ENCODE assay signal across 9 mouse cellular contexts in the genomic region with DNA sequence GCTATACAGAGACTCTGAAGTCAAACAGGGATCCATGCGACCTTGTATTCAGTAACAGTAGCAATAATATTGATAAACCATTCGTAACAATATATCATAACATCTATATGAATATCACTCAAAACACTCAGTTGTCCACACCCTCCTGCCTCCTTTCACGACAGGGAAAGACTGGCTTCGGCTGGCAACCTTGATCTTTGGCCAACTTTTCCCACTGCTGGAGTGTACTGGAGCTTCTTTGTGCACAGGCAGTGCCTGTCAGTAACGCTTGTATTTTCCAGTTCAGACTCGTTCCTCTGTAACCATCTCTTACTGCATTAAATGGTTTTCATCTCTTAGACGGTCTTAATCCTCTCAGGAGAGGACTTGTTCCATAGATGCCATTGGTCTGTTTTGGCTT. TPM values are rescaled to one million over a fixed set of nuclear protein-coding genes. Genes with fewer than 3 reads are reported as not detected.
DNase-seq lines count a peak whose midpoint lies in the region; ATAC-seq and TF ChIP-seq lines count a peak whose summit lies in the region.
"Had no signal": no experiment of that assay in that cellular context is flagged by ENCODE, and none has a peak within 500 bp of the region (broad histone marks: within the 10 kb centered on the region; RNA-seq: fewer than 3 reads in every experiment).

No protein-coding gene starts in this region.

- no peak for TF ChIP-seq EP300 in lung, postnatal 0 days (IDR thresholded peaks at IDR 0.05)

- peak overlapping the region; percentile 91; the same call in 1 of the 2 replicates for H3K27ac ChIP-seq in lung, postnatal 0 days (ENCODE audit: low read length)
- H3K27ac ChIP-seq in kidney, embryonic 14.5 days (ENCODE audit: low read depth, low read length), result peak overlapping the region; percentile 98; the same call in 1 of the 2 replicates
- H3K27ac ChIP-seq in stomach, embryonic 15.5 days, result peak overlapping the region; percentile 99

- H3K36me3 ChIP-seq in lung, postnatal 0 days (ENCODE audit: insufficient read depth, low read length), result no peaks in the 10 kb centered on the region
- H3K36me3 ChIP-seq in kidney, embryonic 14.5 days (ENCODE audit: control insufficient read depth, insufficient read depth, low read length), result no peaks in the 10 kb centered on the region
- no peaks in the 10 kb centered on the region for H3K36me3 ChIP-seq in stomach, embryonic 15.5 days

- peak; percentile 78 for DNase-seq in adrenal gland, adult 2 months
- no peak for DNase-seq in adrenal gland, postnatal 4 days (ENCODE audit: low spot score in 2 of 2)
- peak; percentile 40 for DNase-seq in lung, postnatal 0 days (ENCODE audit: low spot score)
- DNase-seq in lung, adult 18-20 months, result no peak
- DNase-seq in gastrocnemius, adult 8-10 months (ENCODE audit: low spot score in 2 of 2), result no peak
- DNase-seq: gastrocnemius, postnatal 14 days had no signal

- H3K4me1 ChIP-seq in lung, postnatal 0 days (ENCODE audit: insufficient read depth, low read depth, low read length), result peaks cover 11% of the 10 kb centered on the region; the same call in 1 of the 2 replicates
- H3K4me1 ChIP-seq in kidney, embryonic 14.5 days (ENCODE audit: control insufficient read depth, insufficient read depth, low read length), result peaks cover 14% of the 10 kb centered on the region
- peaks cover 9% of the 10 kb centered on the region for H3K4me1 ChIP-seq in stomach, embryonic 15.5 days

- H3K9ac ChIP-seq in lung, postnatal 0 days (replicated peaks; ENCODE audit: low read depth), result no peak overlapping the region
- H3K9ac ChIP-seq in kidney, embryonic 14.5 days (ENCODE audit: low read depth, low read length), result no peak overlapping the region
- H3K9ac ChIP-seq in stomach, embryonic 15.5 days, result no peak overlapping the region

- ATAC-seq in lung, postnatal 0 days, result no peak
- ATAC-seq in kidney, embryonic 14.5 days (ENCODE audit: low FRiP score, low TSS enrichment), result no peak
- ATAC-seq in stomach, embryonic 15.5 days (ENCODE audit: insufficient read depth, low FRiP score, low read depth), result no peak
- no peak for ATAC-seq in monocyte, adult 5-6 weeks (replicated peaks; ENCODE audit: insufficient number of reproducible peaks, low FRiP score, low TSS enrichment, poor library complexity, severe bottlenecking)

- no peak for TF ChIP-seq CTCF in lung, postnatal 0 days (IDR thresholded peaks at IDR 0.05)

- H3K27me3 ChIP-seq in lung, postnatal 0 days (replicated peaks; ENCODE audit: insufficient read depth, low read length), result no peaks in the 10 kb centered on the region
- no peaks in the 10 kb centered on the region for H3K27me3 ChIP-seq in kidney, embryonic 14.5 days (ENCODE audit: control insufficient read depth, insufficient read depth, low read length)
- no peaks in the 10 kb centered on the region for H3K27me3 ChIP-seq in stomach, embryonic 15.5 days (replicated peaks)

- H3K9me3 ChIP-seq in lung, postnatal 0 days (ENCODE audit: low read length), result no peaks in the 10 kb centered on the region
- H3K9me3 ChIP-seq in kidney, embryonic 14.5 days (ENCODE audit: control insufficient read depth, low read length), result no peaks in the 10 kb centered on the region
- no peaks in the 10 kb centered on the region for H3K9me3 ChIP-seq in stomach, embryonic 15.5 days

- H3K4me3 ChIP-seq in lung, postnatal 0 days (ENCODE audit: low read depth, low read length), result no peak overlapping the region
- H3K4me3 ChIP-seq in kidney, embryonic 14.5 days (ENCODE audit: low read length), result no peak overlapping the region
- no peak overlapping the region for H3K4me3 ChIP-seq in stomach, embryonic 15.5 days (replicated peaks)

- WGBS in lung, postnatal 0 days, result 38% methylated on average over 7 of the region's 7 CpGs
- 76% methylated on average over 7 of the region's 7 CpGs for WGBS in kidney, embryonic 14.5 days
- WGBS in stomach, embryonic 15.5 days, result 43% methylated on average over 7 of the region's 7 CpGs

- no peak overlapping the region for H3K4me2 ChIP-seq in lung, postnatal 0 days (replicated peaks; ENCODE audit: low read depth, low read length)
- H3K4me2 ChIP-seq in kidney, embryonic 14.5 days (replicated peaks; ENCODE audit: low read depth, low read length), result no peak overlapping the region
- H3K4me2 ChIP-seq in stomach, embryonic 15.5 days, result no peak overlapping the region

RNA-seq across cellular contexts. Expression of gene Gtf2i, which starts 2.2 kb away (rescaled TPM):
- 100 to 1,000 TPM; 239 to 244 TPM for total RNA-seq in adrenal gland, adult 2 months (2021)
- polyA plus RNA-seq in adrenal gland, adult 2 months (2012; rRNA removed), result 104 and 110 TPM in 2 replicates
- total RNA-seq in adrenal gland, postnatal 4 days (2021), result 100 to 1,000 TPM; 266 to 270 TPM
- 84.9 and 110 TPM in 2 replicates for polyA plus RNA-seq in lung, postnatal 0 days (2015; fragmentation: Nextera tagmentation; extraction: Ambion mirVana)
- 131 and 196 TPM in 2 replicates for polyA plus RNA-seq in kidney, embryonic 14.5 days (2014; fragmentation: Nextera tagmentation; extraction: Ambion mirVana)
- polyA plus RNA-seq in stomach, embryonic 15.5 days (2015; fragmentation: Nextera tagmentation; extraction: Ambion mirVana), result 154 and 163 TPM in 2 replicates
- total RNA-seq in gastrocnemius, adult 8-10 months (2022), result 100 to 1,000 TPM; 109 to 119 (median 112) TPM
- 22.4 to 40.1 TPM (median 30.9 TPM) in 3 replicates for total RNA-seq in monocyte, adult 5-6 weeks (2017)

Comparison
In these comparisons a context has a peak if more than half of its experiments do, and no peak if none do; other contexts are left out.
1. DNase-seq: peak in adrenal gland, adult 2 months (single experiment) and lung, postnatal 0 days (single experiment); none in adrenal gland, postnatal 4 days (0 of 2), lung, adult 18-20 months (0 of 2) and gastrocnemius, adult 8-10 months (0 of 2).
2. Peak in every context shown above with its lines, with median percentiles within 50 percentile points of each other: H3K27ac ChIP-seq.